Comparison of ENCODE assay signal across 8 mouse cellular contexts in genomic region chr11:102219994-102220346, GRCm38 (mm10). TPM values are rescaled to one million over a fixed set of nuclear protein-coding genes. Genes with fewer than 3 reads are reported as not detected.
A peak's percentile ranks its signal among the peaks of the same experiment; 100 is the strongest.
DNase-seq lines count a peak whose midpoint lies in the region; ATAC-seq lines count a peak whose summit lies in the region.

No protein-coding gene starts in this region.

- DNase-seq in cerebellum, adult 8-10 months, result peak; percentile 72
- peak; percentile 99 for DNase-seq in heart, adult 11 months
- no peak for DNase-seq in liver, embryonic 11.5 days (ENCODE audit: low spot score)
- DNase-seq in right cerebral cortex, adult 18-20 months, result no peak
- DNase-seq in Muller cell, postnatal 12 days (ENCODE audit: inconsistent ontology term), result no peak

- H3K9me3 ChIP-seq in megakaryocyte, embryonic 14.5 days, result no peaks in the 10 kb centered on the region
- H3K9me3 ChIP-seq in liver, embryonic 11.5 days (ENCODE audit: control insufficient read depth, low read length), result no peaks in the 10 kb centered on the region
- no peaks in the 10 kb centered on the region for H3K9me3 ChIP-seq in kidney, embryonic 14.5 days (ENCODE audit: control insufficient read depth, low read length)

- H3K36me3 ChIP-seq in megakaryocyte, embryonic 14.5 days (replicated peaks; ENCODE audit: low read length), result peaks cover 95% of the 10 kb centered on the region
- no peaks in the 10 kb centered on the region for H3K36me3 ChIP-seq in liver, embryonic 11.5 days (ENCODE audit: control insufficient read depth, insufficient read depth, low read length)
- no peaks in the 10 kb centered on the region; the same call in 1 of the 2 replicates for H3K36me3 ChIP-seq in kidney, embryonic 14.5 days (ENCODE audit: control insufficient read depth, insufficient read depth, low read length)

- WGBS in liver, embryonic 11.5 days, result 49% methylated on average over 4 of the region's 4 CpGs
- WGBS in kidney, embryonic 14.5 days, result 72% methylated on average over 4 of the region's 4 CpGs

- H3K4me2 ChIP-seq in liver, embryonic 11.5 days, result peak overlapping the region; percentile 13; the same call in 1 of the 2 replicates
- H3K4me2 ChIP-seq in kidney, embryonic 14.5 days (replicated peaks; ENCODE audit: low read depth, low read length), result no peak overlapping the region

- no peak overlapping the region; the same call in 1 of the 2 replicates for H3K27ac ChIP-seq in liver, embryonic 11.5 days (ENCODE audit: low read depth, low read length)
- no peak overlapping the region for H3K27ac ChIP-seq in kidney, embryonic 14.5 days (ENCODE audit: low read depth, low read length)

- H3K4me1 ChIP-seq in megakaryocyte, embryonic 14.5 days, result peaks cover 100% of the 10 kb centered on the region
- H3K4me1 ChIP-seq in liver, embryonic 11.5 days (replicated peaks; ENCODE audit: control insufficient read depth, insufficient read depth, low read length), result peaks cover 75% of the 10 kb centered on the region
- peaks cover 68% of the 10 kb centered on the region for H3K4me1 ChIP-seq in kidney, embryonic 14.5 days (ENCODE audit: control insufficient read depth, insufficient read depth, low read length)

- no peaks in the 10 kb centered on the region for H3K27me3 ChIP-seq in megakaryocyte, embryonic 14.5 days (replicated peaks)
- H3K27me3 ChIP-seq in liver, embryonic 11.5 days (replicated peaks; ENCODE audit: control insufficient read depth, insufficient read depth, low read length), result no peaks in the 10 kb centered on the region
- no peaks in the 10 kb centered on the region for H3K27me3 ChIP-seq in kidney, embryonic 14.5 days (ENCODE audit: control insufficient read depth, insufficient read depth, low read length)

- H3K9ac ChIP-seq in liver, embryonic 11.5 days (ENCODE audit: low read depth, low read length), result no peak overlapping the region
- no peak overlapping the region for H3K9ac ChIP-seq in kidney, embryonic 14.5 days (ENCODE audit: low read depth, low read length)

- H3K4me3 ChIP-seq in megakaryocyte, embryonic 14.5 days (replicated peaks), result peak overlapping the region; percentile 99
- H3K4me3 ChIP-seq in liver, embryonic 11.5 days (ENCODE audit: low read depth, low read length), result no peak overlapping the region
- H3K4me3 ChIP-seq in kidney, embryonic 14.5 days (ENCODE audit: low read length), result no peak overlapping the region

- ATAC-seq in megakaryocyte, adult 5-6 weeks (ENCODE audit: poor library complexity, severe bottlenecking), result no peak
- ATAC-seq in liver, embryonic 11.5 days (replicated peaks; ENCODE audit: low FRiP score), result no peak
- ATAC-seq in kidney, embryonic 14.5 days (ENCODE audit: low FRiP score, low TSS enrichment), result no peak

RNA-seq across cellular contexts. Expression of gene Hdac5, which starts 10.0 kb away (rescaled TPM):
- polyA plus RNA-seq in megakaryocyte, embryonic 14.5 days (2012; ENCODE audit: insufficient read depth, low replicate concordance), result 384 and 644 TPM in 2 replicates
- total RNA-seq in megakaryocyte, adult 5-6 weeks (2015), result 35.0 and 47.6 TPM in 2 replicates
- total RNA-seq in megakaryocyte, adult 5-6 weeks (2017), result 36.2 and 36.5 TPM in 2 replicates
- 23.8 and 26.0 TPM in 2 replicates for polyA plus RNA-seq in liver, embryonic 11.5 days (2014; fragmentation: Nextera tagmentation; extraction: Ambion mirVana)
- polyA plus RNA-seq in kidney, embryonic 14.5 days (2014; fragmentation: Nextera tagmentation; extraction: Ambion mirVana), result 21.6 and 29.1 TPM in 2 replicates

RNA-seq across cellular contexts. Expression of gene BC030867, which starts 28.7 kb away (rescaled TPM):
- 2.6 and 4.2 TPM in 2 replicates for polyA plus RNA-seq in megakaryocyte, embryonic 14.5 days (2012; ENCODE audit: insufficient read depth, low replicate concordance)
- 8.7 and 12.8 TPM in 2 replicates for total RNA-seq in megakaryocyte, adult 5-6 weeks (2015)
- total RNA-seq in megakaryocyte, adult 5-6 weeks (2017), result 4.6 and 5.0 TPM in 2 replicates
- 28.2 and 29.4 TPM in 2 replicates for polyA plus RNA-seq in liver, embryonic 11.5 days (2014; fragmentation: Nextera tagmentation; extraction: Ambion mirVana)
- polyA plus RNA-seq in kidney, embryonic 14.5 days (2014; fragmentation: Nextera tagmentation; extraction: Ambion mirVana), result 18.2 and 22.9 TPM in 2 replicates

RNA-seq across cellular contexts. Expression of gene G6pc3, which starts 30.6 kb away (rescaled TPM):
- polyA plus RNA-seq in megakaryocyte, embryonic 14.5 days (2012; ENCODE audit: insufficient read depth, low replicate concordance), result 32.9 and 73.3 TPM in 2 replicates
- total RNA-seq in megakaryocyte, adult 5-6 weeks (2015), result 23.4 and 23.8 TPM in 2 replicates
- total RNA-seq in megakaryocyte, adult 5-6 weeks (2017), result 14.7 and 19.1 TPM in 2 replicates
- polyA plus RNA-seq in liver, embryonic 11.5 days (2014; fragmentation: Nextera tagmentation; extraction: Ambion mirVana), result 38.8 and 39.5 TPM in 2 replicates
- polyA plus RNA-seq in kidney, embryonic 14.5 days (2014; fragmentation: Nextera tagmentation; extraction: Ambion mirVana), result 42.5 and 50.6 TPM in 2 replicates

RNA-seq across cellular contexts. Expression of gene Lsm12, which starts 34.9 kb away (rescaled TPM):
- polyA plus RNA-seq in megakaryocyte, embryonic 14.5 days (2012; ENCODE audit: insufficient read depth, low replicate concordance), result 36.7 and 120 TPM in 2 replicates
- total RNA-seq in megakaryocyte, adult 5-6 weeks (2015), result 81.3 and 83.9 TPM in 2 replicates
- 43.0 and 46.5 TPM in 2 replicates for total RNA-seq in megakaryocyte, adult 5-6 weeks (2017)
- polyA plus RNA-seq in liver, embryonic 11.5 days (2014; fragmentation: Nextera tagmentation; extraction: Ambion mirVana), result 80.1 and 83.2 TPM in 2 replicates
- polyA plus RNA-seq in kidney, embryonic 14.5 days (2014; fragmentation: Nextera tagmentation; extraction: Ambion mirVana), result 93.9 and 106 TPM in 2 replicates

RNA-seq across cellular contexts. Expression of gene Asb16, which starts 48.6 kb away (rescaled TPM):
- polyA plus RNA-seq in megakaryocyte, embryonic 14.5 days (2012; ENCODE audit: insufficient read depth, low replicate concordance), result not detected in 2 replicates
- 0.04 TPM in 1 of 2 replicates, not detected in the other for total RNA-seq in megakaryocyte, adult 5-6 weeks (2015)
- not detected in 2 replicates for total RNA-seq in megakaryocyte, adult 5-6 weeks (2017)
- 0.05 and 0.12 TPM in 2 replicates for polyA plus RNA-seq in liver, embryonic 11.5 days (2014; fragmentation: Nextera tagmentation; extraction: Ambion mirVana)
- polyA plus RNA-seq in kidney, embryonic 14.5 days (2014; fragmentation: Nextera tagmentation; extraction: Ambion mirVana), result 0.09 TPM in 1 of 2 replicates, not detected in the other

Comparison
In these comparisons a context has a peak if more than half of its experiments do, and no peak if none do; other contexts are left out.
1. DNase-seq: peak in cerebellum, adult 8-10 months (single experiment) and heart, adult 11 months (single experiment); none in liver, embryonic 11.5 days (single experiment), right cerebral cortex, adult 18-20 months (single experiment) and Muller cell, postnatal 12 days (single experiment).
2. RNA of gene Hdac5, which starts 10.0 kb away (polyA plus RNA-seq): 384 to 644 TPM in megakaryocyte, embryonic 14.5 days; 21.6 to 29.1 TPM in kidney, embryonic 14.5 days and 23.8 to 26.0 TPM in liver, embryonic 11.5 days; every median in the first group is over 10 times any median in the second.